Mouse (Mus musculus) kidney, adult 9 months (tissue): Measurements from ENCODE around the gene Zfp423.

Source experiments
- DNase-seq: peaks from one replicate; pipeline ENCODE4 v3.0.0; 2022

Gene Zfp423

GRCm38 (mm10) chr8:87835411-87835821 is 124.0 kb downstream of the Zfp423 start:
- DNase-seq = peak; percentile 7

- DNase-seq = no peak
These were observed 124.7 kb downstream of the Zfp423 start for GRCm38 (mm10) chr8:87834656-87835055.

- DNase-seq = no peak
These were observed 125.4 kb downstream of the Zfp423 start for GRCm38 (mm10) chr8:87833841-87834620.

GRCm38 (mm10) chr8:87833339-87833738 is 126.1 kb downstream of the Zfp423 start:
- DNase-seq = no peak

GRCm38 (mm10) chr8:87832381-87833325 is 126.7 kb downstream of the Zfp423 start:
- no peak for DNase-seq

GRCm38 (mm10) chr8:87831567-87831966 is 127.8 kb downstream of the Zfp423 start:
- no peak for DNase-seq

DNA sequence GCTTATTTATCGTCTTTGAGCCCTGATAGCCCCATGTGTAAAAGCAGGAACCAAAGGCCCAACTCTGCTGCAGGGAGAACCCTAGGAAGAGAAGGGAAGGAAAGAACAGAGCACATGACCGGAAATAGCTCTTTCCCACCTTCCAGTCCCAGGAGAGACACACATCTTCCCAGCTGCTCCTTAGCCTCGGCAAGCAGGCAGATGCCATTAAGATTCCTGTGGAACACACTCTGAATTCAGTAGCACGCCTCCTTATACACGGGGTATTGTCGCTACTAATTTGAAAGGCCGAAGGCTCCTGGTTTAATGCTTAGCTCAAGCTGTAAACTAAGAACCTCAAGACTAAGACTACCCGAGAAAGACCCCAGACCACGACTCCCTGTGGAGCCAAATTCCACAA is 128.3 kb downstream of the Zfp423 start:
- no peak for DNase-seq

DNA sequence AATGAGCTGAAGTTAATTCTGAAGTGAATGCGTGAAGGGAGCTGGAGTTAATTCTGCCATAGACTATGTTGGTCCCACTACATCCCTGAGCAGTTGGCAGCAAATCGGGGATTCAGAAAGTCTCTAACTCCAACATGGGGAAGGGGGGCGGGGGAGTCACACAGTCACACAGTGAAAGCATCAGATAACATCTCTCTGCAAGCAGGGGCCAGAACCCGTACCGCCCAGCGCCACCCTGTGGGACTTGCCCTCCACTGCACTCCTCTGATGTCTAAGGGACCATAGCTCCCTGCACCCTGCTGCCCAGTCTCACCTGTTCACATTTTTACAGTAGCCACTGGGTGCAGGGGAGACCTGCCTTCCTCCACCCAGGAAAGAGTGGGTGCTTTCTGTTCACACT is 129.2 kb downstream of the Zfp423 start:
- DNase-seq = no peak

- DNase-seq = no peak
These were observed 133.3 kb downstream of the Zfp423 start for GRCm38 (mm10) chr8:87826013-87826660.

DNA sequence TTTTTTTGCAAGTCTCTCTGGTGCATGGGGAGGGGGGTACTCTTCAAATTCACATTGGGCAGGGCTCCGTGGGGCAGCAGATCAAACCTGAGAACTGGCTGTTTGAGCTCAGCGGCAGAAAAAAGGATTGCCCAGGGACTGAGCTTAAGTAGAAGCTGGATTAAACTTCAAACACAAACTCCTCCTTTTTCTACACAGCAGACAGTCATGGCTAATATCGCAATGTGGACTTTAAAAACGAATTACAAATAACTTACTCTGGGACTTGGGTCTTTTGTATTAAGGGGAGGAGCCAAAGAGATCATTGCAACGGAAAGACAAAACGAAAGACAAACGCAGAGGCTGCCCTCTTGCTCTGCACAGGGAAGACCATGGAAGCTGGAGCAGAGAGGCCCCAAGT is 136.2 kb downstream of the Zfp423 start:
- DNase-seq = no peak

GRCm38 (mm10) chr8:87822690-87823089 is 136.7 kb downstream of the Zfp423 start:
- DNase-seq = no peak

- DNase-seq = no peak
These were observed 137.2 kb downstream of the Zfp423 start for GRCm38 (mm10) chr8:87822175-87822574.

DNA sequence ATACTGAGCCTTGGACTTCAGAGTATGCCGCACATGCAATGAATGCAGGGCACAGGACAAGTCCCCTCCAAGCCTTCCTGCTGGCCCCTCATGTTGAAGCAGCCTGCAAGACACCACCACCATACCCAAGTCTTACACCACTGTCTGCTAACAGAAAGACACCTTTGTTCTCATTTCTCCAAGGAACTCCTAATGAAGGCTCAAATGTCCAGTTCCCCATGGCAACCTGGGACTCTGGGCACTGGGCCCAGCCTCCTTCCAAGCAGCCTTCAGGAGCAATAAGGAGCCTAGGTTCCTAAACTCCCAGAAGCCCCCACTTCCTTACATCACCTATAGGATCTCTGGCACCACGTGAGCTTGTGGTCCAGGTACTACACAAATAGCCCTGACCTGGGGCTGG is 137.7 kb downstream of the Zfp423 start:
- no peak for DNase-seq

GRCm38 (mm10) chr8:87819263-87819662 is 140.1 kb downstream of the Zfp423 start:
- DNase-seq = no peak

DNA sequence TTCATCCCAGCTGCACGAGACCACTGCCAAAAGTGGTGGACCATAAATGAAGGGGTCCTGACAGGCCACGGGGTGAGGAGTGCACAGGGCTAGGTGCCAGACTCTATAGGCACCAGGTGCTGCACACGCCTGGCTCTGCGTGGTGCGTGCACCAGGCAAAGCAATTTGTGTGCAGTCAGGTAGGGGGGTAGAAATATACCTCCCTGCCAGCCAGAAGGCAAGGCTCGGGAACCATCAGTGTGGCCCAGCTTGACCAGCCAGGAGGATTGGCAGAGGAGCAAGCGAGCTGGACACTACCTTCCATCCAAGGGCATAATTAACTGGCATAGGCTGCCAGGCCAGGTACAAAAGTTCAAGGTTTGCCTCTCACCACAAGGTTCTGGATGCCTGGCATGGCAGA is 140.9 kb downstream of the Zfp423 start:
- no peak for DNase-seq

GRCm38 (mm10) chr8:87816141-87816540 is 143.3 kb downstream of the Zfp423 start:
- no peak for DNase-seq

DNA sequence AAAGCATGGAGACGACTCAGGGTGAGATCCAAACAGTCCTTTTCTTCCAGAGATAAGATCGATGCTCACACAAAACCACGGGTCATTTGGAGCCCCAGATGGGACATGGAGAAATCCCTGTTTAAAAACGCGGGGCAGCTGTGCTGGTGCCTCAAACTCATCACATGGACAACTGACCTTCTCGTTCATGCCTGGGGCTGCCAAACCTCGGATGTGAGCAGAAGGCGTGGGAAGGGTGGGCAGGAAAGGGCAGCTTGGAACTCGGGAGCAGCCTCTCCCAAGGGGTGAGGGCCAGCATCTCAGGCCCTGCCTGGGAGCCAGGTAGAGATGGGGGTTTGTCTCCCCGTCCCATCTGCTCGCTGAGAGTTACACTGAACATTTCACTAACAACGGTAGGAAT is 146.7 kb downstream of the Zfp423 start:
- DNase-seq = no peak

- DNase-seq = no peak
These were observed 147.3 kb downstream of the Zfp423 start for GRCm38 (mm10) chr8:87812069-87812449.

GRCm38 (mm10) chr8:87811399-87812068 is 147.9 kb downstream of the Zfp423 start:
- DNase-seq = peak; percentile 14

- no peak for DNase-seq
These were observed 148.6 kb downstream of the Zfp423 start for GRCm38 (mm10) chr8:87810771-87811170.

GRCm38 (mm10) chr8:87804327-87804900 is 155.0 kb downstream of the Zfp423 start:
- DNase-seq = peak; percentile 28

- DNase-seq = no peak
These were observed 156.0 kb downstream of the Zfp423 start for GRCm38 (mm10) chr8:87803437-87803836.
